Mouse (Mus musculus): ENCODE data around the gene Tcf7.
"Not testable (repeated sequence)": the region's sequence is repeated elsewhere in the genome, so short reads cannot be mapped to it uniquely, and the experiment has no call there.

Tcf7 gene

DNA sequence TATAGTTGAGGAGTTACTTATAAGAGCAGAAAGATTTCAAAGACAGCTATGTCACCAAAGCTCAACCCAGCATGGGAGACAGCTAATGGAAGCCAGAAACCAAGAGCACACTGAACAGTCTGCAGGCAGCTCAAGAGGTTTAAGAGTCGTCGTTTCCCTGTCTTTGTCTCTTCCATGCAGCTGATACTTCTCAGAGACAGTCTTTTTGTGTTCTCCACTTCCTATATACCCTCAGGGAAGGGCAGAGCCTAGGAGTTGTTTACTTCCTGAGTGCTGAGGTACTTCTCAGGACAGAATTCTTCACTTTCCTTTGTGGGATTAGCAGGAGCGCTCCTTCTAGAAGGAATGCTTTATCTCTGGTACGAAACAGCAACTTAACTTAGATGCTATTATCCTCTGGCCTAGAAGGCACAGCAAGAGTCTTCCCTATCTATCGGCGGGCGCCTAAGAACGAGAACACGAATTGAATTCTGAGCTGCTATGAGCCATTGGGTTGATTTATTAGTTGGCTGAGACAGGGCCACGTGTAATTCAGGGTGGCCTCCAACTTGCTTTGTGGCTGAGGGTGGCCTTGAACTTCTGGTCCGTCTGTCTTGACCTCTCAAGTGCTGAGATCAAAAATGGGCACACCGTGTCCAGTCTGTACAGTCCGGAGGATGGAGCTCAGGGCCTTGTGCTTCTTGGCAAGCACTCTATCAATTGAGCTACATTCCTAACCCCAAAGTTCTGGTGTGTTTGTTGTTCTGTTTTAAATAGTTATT, 55.2 kb downstream of the Tcf7 start:
- DNase-seq (ENCODE audit: low spot score): no peak

DNA sequence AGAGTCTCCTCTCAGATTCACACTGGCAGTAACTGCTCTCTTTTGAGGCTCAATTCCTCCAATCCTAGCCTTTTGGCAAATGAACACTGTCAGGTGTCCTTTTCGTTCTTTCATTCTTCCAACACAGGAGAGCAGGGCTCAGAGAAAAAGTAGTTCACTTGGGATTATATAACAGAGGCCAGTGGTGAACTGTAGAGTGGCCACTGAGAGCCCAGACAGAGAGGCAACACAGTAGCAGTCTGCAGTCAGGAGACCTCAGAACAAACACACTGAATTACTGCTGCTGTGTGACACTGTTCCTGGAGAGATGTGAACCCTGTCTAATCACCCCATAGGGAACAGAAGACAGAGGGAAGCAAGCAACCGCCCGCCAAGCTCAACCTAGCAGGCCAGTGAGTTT, 55.8 kb downstream of the Tcf7 start:
- DNase-seq (ENCODE audit: low spot score): no peak

DNA sequence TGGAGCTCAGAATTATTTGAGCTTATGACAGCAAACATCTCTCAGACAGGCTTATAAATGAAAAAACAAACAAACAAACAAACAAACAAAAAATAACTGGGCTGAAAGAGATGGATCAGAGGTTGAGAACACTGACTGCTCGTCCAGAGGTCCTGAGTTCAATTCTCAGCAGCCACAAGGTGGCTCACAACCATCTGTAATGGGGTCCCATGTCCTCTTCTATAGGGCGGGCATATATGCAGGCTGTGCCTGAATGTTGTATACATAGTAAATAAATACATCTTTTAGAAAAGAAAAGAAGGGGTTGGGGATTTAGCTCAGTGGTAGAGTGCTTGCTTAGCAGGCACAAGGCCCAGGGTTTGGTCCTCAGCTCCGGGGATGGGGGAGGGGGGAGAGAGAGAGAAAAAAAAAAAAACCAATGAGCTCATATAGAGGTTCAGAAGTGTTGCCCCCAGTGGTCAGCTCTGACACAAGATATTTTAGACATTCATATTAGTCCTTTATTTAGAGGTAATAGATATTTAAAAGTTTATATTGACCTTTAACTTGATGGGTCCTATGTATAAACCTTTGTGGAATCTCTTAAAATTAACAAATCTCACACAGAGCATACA, 56.7 kb downstream of the Tcf7 start:
- DNase-seq (ENCODE audit: low spot score): no peak

DNA sequence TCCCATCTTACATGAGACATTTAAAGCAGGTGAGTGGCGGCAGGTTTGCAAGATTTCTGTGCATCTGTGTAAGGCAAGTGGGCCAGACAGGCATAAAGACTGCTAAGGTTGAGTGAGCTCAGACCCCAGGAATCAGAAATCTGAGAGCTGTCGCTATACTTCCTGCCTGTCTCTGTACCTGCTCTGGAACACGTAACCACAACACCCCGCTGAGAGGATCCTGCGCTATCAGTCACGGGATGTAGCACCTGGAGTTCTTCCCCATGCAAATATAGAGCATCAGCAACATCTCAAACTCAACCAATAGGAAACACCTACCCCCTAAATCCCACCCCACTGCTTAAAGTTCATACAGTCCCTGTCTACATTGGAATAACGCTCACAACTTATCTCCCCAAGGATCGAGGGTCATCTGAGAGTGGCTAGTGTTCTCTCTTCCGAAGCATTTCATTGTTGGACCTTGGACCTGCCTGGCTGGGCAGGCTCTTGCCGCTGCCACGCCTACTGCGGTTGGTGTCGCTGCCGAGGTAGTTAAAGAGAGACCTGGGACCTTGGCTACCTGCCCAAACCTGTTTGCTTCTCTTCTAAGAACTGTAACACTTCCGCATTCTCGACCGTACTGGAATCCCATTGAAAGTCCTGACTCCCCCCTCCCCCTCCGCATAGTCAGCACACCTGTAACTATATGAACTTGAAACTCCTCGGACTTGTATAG, 58.7 kb downstream of the Tcf7 start:
- DNase-seq (ENCODE audit: low spot score): peak; percentile 92

DNA sequence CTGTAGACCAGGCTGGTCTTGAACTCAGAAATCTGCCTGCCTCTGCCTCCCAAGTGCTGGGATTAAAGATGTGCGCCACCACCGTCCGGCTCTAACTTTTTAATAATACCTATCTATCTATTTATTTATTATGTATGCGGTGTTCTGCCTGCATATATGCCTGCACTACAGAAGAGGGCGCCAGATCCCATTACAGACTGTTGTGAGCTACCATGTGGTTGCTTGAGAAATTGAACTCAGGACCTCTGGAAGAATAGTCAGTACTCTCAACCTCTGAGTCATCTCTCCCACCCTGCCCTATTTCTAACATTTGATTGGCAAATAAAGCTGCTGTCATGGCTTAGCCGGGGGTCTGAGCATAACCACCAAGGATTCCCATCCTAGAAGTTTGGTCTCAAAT, 59.9 kb downstream of the Tcf7 start:
- peak; percentile 26 for DNase-seq (ENCODE audit: low spot score)

DNA sequence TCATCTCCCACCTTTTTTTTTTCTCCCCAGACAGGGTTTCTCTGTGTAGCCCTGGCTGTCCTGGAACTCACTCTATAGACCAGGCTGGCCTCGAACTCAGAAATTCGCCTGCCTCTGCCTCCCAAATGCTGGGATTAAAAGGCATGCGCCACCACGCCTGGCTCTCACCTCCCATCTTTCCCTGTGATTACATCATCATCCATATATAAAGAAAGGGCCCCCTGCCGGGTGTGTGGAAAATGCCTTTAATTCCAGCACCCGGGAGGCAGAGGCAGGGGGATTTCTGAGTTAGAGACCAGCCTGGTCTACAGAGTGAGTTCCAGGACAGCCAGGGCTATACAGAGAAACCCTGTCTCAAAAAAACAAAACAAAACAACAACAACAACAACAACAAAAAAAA, 60.9 kb downstream of the Tcf7 start:
- not testable (repeated sequence) for DNase-seq (ENCODE audit: low spot score)

DNA sequence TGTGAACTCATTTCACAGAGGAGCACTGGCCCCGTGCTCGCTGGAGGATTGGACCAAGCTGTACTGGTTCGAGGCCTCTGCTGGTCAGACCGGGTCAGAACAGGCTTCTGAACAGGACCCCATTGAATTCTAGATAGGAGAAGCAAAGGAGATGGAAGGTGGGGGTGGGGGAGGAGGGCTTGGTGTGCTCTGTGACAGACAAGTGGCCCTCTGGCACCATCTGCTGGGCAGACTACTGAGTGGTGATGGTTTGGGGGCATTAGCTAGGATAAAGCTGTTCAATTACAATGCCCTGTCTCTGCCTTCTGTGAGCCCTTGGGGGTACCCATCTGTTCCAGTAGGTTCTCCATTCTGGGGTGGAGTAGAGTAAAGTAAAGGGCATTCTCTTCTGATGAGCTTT, 62.5 kb downstream of the Tcf7 start:
- DNase-seq (ENCODE audit: low spot score): peak; percentile 57

DNA sequence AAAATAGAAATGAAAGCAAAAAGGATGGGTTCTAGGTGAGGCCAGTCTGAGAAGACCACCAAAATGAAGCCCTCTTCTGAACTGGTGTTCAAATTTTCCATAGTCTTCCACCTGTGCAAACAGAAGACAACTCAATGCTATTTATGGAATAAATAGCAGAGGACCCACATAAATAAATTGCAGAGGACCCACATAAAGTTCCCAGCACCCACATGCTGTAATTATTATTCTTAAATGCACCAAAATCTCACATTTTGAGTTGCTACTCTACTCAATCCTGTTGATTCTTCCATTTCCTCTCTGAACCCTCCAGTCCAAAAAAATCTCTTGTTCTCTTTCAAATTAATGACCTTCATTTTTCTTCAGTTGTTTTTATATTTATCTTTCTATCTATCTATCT, 68.9 kb downstream of the Tcf7 start, which contains the start of gene Olfr1371:
Olfr1371 (minus strand) TSS at position 101 of the 400 bp plus-strand sequence.
- no peak for DNase-seq (ENCODE audit: low spot score)
